Mouse (Mus musculus) spleen, adult 12 weeks (tissue): ENCODE measurements at regions not wholly inside any gene's neighbourhood (a gene's known extent, or its start where the extent isn't known, plus 50 kb on each side); places are given as distances from the start of the nearest gene placed in this dataset.

Experiments
- DNase-seq: peaks from one replicate; pipeline ENCODE4 v3.0.0; 2022; ENCODE audit warnings: low spot score

DNA sequence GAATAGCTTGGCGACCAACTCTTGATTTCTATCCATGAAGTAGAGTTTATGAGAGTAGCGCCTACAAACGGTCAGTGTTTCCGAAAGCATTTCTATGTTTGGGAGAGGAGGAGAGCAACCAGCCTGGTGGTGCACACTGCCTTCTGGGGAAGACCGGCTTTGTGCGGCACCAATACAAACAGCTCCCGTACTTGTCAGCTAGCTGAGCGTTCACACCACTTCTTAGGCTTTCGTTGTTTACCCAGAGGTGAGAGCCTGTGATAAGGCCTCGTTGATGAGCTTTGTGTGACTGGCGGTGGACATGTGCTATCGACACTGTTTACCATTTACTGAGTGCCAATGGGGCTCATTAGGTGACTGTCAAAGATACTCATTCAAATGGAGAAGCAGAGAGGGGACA lies 162.0 kb downstream of the Chic2 start:
- DNase-seq = no peak

DNA sequence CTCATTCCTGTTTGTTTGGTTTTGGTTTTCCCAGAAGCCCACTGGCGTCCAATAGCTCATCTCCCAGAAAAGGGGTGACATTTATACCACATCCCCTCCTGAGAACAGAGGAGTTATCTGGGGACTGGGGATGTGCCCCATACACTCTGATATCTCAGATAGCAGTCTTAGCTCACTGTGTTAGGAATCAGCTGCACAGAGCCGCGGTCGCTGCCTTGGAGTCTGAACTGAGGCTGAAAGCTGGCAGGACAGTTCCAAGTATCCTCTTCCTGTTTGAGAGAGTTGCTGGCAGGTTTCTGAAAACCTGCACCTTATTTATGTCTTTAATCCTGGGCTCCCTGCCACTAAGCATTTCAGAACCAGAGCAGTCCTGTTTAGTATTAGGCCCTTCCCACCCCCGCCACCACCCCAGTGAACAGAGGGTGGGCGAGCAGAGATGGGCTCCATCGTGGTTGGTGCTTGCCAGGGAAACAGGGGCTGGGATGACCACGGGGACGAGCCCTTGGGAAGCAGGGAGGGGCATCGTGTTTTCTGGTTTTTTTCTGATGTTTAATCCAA lies 163.8 kb downstream of the Chic2 start:
- no peak for DNase-seq

GRCm38 (mm10) chr5:74880048-74880437 lies 164.5 kb downstream of the Chic2 start:
- no peak for DNase-seq

GRCm38 (mm10) chr5:74879098-74880047 lies 165.2 kb downstream of the Chic2 start:
- DNase-seq = no peak

DNA sequence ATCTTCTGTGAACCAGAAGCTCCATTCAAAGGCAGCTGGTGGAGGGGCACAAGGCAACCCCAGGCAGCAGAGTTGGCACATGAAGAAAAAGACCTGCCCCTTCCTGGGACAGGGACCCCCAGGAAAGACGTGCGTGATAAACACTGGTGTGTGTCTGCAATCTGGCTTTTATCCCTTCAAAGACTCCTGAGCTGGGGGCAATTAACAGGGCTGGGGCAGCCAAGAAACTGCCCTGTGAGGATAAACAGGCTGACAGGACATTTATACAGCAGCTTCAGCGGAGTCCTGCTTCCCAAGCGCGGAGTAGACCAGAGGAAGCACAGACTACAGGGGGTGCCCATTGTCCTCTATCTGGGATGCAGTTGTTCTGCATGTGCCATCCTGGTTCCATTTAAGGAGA lies 167.0 kb downstream of the Chic2 start:
- no peak for DNase-seq

GRCm38 (mm10) chr5:74877185-74877584 lies 167.4 kb downstream of the Chic2 start:
- no peak for DNase-seq

GRCm38 (mm10) chr5:74874691-74875090 lies 169.9 kb downstream of the Chic2 start:
- DNase-seq = no peak

GRCm38 (mm10) chr5:74870615-74871014 lies 167.9 kb upstream of the Lnx1 start:
- DNase-seq = no peak

DNA sequence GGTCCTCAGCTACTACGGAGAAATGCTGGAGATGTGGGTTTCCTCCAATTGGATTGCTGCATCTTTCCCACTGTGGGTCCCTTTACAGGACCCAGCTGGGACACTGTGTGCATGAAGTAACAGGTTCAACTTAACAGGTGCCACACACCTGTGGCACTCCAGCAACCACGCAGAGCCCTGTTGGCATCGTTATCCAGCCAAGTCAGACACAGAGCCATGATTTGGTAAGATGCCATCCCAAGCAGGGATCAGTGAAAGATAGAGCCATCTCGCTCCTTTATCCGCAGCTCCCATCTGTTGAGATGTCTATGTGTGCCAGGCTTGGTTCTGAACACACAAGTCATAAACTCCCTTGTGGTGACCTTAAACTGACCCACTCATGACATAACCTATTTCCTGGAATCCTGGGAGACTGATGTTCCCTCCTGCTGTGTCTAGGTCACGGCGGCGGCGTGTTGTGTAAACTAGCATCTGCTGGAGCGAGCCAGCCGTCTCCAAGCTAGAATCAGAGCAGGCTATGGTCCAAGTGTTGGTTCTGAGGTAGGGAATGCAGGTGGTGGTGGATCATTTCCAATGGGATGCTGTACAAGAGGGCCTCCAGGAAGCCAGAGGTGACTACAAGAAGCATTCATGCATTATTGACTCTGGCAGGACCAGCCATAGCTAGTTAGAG lies 164.5 kb upstream of the Lnx1 start:
- DNase-seq = no peak

DNA sequence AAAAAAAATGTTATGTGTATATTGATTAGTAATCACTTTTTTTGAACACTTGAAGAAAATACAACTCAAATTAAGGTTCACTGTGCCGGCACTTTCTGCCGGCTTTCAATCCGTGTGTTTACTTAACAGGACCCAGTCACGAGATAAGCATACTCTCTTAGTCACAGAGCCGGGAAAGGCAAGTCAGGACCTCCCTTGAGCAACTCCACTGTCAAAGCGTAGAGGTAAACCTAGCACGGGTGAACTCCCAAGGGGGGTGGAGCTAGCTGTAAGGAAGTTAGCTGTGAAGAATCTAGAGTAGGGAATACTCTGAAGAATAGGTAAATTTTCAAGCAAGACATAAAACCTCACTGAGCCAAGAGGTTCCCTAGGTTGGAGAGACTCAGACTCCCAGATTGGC lies 164.0 kb upstream of the Lnx1 start:
- no peak for DNase-seq

DNA sequence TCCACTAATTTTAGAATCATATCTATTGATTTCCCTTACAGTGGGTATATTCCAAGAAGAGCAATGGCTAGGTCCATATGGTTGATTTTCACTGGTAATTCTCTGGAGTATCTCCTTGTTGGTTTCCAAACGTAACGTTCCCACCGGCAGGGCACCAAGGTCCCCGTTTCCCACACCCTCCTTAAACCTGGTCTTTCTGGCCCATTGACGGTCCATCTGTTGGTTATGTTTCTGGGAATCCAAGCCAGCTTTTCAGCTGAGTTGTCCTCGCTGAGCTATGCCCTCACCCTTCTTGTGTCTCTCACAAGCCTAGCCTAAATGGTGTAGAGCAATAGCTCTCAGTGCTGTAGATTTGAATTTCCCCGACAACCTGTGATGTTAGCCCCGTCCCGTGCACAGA lies 162.7 kb upstream of the Lnx1 start:
- DNase-seq = no peak

DNA sequence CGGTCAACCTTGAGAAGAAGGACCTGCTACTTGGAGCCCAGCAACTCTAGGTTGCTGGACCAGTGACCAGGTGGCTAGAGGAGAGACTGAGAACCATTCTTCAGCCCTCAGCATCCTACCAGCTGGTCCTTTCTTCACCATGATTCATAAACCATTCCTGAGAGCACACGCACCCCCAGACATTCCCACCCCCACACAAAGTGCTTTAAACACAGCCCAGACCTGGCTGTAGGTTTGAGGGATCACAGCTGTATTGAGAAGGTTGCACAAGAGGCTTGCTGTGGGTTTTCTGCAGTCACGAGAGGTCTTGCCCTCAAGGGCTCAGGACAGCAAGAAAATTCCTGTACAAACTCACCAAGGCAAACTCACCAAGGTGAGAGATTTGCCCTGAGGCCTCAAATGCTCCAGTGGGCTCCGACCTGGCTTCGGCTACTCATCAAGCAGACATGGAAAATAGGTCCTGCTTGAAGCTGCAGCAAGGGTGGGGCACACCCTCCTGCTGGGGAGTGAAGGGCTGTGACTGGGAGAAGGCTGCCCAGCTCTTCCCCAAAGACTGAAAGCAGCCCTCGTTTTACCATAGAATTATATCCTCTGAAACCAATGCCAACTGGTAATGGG lies 161.9 kb upstream of the Lnx1 start:
- DNase-seq = no peak

DNA sequence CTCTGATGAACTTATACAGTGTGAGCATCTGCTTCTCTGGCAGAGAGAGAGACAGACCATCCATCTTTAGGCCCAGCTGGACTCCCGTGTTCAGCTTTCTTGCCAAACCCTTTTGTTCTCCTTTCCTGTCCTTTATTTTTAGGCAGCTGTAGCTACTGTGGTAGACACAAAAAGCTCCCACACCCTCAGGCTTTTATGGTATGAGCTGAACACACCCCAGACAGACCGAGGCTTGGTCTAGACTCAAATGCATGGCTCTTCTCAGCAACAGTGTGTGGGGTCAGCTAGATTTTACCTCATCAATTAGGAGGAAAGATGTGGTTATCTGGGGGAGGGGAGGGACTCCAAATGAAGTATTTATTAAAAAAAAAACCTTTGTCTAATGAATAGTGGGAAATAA lies 158.6 kb upstream of the Lnx1 start:
- DNase-seq = no peak

DNA sequence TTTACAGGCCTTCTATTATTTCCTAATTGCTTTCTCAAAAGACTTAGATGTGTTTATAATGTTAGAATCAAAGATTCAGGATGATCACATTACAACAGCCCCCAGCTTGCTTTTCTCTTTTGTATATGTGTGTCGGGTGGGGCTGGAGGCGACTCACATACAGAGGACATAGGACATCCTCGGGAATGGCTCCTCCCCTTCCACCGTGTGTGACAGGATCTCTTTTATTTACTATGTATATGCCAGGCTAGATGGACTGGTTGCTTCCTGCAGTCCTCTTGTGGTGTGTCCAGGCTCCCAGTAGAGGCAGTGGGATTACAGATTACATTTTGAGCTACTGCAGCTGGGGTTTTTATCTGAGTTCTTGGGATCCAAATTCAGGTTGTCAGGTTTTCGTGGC lies 155.1 kb upstream of the Lnx1 start:
- DNase-seq = no peak

DNA sequence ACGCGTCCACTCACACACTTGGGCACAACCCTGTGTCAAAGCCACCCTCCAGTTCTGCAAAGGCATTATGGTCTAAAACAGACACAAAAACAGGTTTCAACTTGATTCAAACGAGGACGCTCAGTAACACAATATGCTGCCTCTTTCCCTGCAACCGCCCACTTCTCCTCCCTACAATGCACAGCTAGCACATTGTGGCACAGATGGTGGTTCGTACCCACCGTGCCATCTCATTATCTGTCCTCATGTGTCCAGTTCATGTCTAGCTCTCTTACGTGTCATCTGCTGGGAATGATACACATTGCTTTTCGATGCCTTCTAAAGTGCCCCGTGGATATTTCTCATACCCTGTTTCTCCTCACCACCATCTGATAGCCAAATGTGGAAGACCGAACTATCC lies 154.4 kb upstream of the Lnx1 start:
- no peak for DNase-seq

GRCm38 (mm10) chr5:74847824-74848223 lies 145.1 kb upstream of the Lnx1 start:
- no peak for DNase-seq

DNA sequence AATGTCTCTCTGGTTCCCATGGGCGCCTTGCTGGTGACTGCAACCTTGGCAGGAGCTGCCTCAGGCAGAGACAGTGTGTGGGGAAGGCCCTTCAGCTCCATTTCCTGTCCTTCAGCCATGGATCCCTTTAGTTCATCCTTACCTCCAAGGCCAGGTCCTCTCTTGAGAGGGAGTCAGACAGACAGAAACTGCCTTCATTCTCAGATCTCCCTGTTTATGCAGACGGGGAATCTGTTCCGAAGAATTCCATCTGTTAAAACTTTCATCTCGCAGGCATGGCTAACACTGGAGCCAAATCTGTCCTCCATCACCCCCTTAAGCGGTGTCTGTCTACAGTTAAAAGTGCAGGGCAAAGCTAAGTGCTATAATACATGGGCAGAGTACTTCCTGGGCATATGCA lies 144.0 kb upstream of the Lnx1 start:
- no peak for DNase-seq

DNA sequence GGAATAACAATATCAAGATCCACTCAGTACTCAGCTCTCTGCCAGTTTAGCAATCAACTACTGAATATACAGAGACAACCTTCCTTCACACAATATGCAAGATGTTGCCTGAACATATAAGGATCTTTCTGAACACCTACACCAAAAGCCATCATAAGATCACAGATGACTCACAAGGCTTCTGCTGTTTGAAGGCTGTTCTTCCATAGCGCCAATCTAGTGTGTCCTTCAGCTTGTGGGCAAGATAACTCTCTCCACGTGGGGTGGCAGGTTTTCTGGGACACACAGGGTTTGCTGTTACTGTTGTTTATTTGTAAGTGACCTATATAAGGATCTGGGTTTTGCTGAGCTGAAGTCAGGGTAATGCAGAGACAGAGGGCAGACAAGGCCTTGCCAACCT lies 131.7 kb upstream of the Lnx1 start:
- no peak for DNase-seq

DNA sequence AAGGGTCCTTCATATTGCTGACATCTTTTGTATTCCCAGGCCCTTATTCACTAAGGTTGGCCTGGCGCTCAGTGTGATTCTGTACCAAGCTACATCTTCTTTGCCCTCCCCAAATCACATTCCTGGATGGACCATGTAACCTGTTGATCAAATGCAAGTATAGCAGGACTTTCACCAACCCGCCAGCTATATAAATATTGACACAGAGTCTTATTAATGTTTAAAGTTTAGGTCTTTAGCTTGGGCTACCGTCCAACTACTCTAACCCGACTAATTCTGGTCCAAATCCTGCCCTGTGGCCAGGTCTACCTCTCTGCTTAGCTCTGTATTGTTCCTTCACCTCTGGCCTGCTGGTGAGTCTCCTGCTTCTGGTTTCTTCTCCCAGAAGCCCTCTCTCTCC lies 131.2 kb upstream of the Lnx1 start:
- no peak for DNase-seq

- no peak for DNase-seq
These were observed 129.3 kb upstream of the Lnx1 start for GRCm38 (mm10) chr5:74832011-74832410.

- no peak for DNase-seq
These were observed 127.9 kb upstream of the Lnx1 start for GRCm38 (mm10) chr5:74830646-74831045.

DNA sequence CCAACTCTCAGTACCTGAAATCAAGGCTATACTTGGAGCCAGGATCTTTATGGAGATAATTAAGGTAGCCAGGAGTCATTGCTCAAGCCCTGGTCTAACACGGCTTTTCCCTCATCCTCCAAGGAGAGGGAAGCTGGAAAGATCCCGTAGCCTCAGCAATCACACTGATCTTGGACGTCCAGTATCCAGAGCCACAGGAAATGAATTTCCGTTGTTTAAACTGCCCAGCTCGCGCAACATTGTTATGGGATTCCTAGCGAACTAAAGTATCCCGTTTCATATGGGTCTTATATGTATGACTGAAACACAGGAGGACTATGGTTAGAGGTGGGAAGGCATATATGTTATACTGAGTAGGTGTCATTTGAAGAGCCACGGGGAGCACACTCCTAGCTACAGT lies 126.3 kb upstream of the Lnx1 start:
- no peak for DNase-seq

DNA sequence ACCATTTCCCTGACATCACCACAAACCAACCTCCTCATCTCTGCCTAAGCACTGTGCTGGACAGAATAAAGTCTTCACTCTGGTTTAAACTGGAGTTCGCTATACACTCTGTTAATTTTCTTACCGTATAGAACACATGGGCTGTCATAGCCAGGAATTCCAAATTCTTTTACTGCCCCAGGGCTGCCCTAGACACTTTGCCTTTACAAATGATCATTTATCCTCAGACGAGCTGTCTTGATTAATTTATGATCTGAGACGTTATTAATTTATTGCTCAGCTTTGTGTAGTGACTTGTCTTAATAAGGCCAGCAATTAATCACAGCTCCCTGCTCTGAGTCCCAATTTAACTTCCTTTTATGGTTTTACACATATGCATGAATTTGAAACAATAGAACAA lies 125.2 kb upstream of the Lnx1 start:
- DNase-seq = no peak
